Mouse (Mus musculus): Measurements from ENCODE around the gene Lrrc15.

Gene Lrrc15

DNA sequence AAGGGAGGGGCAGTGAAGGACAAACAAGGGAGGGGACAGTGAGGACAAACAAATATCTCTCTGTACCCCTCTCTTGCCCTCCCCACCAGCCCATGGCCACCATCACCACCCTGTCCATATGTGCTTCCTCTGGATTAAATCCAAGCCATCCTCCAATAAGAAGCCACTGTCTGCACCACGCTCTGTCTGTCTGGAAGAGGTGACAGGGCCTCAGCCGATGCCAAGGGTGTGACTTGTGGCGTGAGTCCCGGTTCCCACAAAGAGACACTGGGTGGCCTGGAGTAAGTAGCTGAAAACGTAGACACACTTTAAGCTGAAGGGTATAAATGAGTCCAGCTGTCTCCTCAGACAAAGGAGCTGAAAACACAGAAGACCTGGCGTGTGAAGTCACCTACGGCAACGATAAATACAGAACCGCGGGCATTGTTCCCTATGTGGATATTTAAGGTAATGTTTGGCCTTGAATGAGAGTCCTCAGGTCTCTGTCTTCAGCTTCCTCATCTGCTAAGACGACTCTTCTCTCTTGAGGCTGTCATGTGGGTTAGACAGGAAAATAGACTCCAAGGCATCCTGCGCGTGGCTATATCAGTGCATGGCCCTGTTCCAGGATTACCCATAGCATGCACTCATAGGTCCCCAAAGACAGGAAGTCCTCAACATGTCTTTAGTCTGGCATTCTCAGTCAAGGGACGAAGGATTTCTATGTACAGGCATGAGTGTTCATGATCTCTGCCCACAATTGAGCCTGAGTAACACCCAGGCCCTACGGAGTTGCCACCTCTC lies 7.3 kb downstream of the Lrrc15 start:
- no peak for DNase-seq

DNA sequence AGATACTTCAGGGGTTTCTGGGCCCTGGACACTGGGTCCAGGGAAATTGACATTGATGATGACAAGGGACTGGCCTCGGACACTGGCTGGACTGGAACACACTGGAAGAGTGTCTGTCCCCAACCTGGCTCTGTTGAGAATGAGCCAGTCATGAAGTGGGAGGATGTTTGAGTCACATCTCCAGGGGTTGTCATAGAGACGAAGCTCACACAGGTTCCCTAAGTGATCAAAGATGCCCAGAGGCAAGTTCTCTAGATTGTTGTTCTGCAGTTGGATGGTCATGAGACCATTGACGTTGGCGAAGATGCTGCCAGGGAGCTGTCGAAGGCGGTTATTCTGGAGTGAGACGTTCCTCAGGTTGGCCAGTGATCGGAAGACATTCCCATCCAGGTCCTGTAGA lies 10.0 kb downstream of the Lrrc15 start:
- no peak for DNase-seq

DNA sequence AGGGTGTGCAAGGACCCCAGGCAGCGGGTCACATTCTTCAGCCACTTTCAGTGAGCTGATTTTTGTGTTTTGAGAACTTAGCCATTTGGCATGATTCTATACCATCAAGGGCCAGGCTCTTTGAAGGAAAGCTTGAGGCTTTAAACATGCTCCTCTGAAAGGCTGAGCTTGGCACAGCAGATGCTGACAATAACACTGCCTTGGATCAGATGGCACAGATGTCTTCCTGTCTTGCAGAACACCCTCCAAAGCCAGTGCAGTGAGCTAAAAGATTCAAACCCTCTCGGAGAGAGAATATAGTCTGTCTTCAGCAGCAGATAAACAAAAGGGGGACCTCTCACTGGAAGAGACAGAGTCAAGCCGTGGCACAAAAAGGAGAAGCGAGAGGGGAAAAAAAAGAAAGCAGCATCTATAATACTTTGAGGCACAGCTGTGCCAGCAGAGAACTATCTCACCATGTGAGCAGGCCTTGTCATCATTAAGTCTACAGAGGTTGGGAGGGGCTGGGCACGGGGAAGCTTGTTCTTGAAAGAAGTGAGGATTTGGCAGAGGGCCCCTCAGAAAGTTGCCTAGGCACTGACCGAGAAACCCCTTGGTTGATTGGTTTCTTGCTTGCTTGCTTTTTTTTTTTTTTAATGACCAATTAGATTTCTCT lies 11.0 kb downstream of the Lrrc15 start:
- DNase-seq: no peak

DNA sequence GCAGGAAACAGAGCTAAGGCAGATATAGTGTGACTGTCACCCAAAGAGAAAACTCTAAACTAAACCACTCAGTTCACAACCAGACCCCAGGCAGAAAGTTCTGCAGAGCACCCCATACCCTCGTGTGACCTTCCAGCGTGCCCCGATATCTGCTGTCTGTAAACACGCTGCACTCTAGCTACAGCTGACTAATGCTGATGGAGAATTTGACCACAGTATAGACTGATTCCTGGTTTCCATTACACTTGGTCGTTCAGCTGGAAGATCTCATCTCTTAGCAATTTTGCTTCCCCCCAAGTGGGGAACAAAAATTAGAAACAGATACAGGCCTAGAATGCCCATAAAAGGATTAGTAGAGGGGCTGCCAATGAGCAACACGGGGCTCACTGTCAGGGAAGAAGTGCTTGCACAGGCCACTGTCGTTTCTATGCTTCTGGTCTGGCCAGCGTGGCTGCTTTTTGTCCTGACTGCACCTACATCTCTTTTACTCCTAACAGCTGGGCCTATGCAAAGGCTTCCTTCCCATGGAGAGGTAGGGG lies 11.8 kb downstream of the Lrrc15 start:
- DNase-seq: no peak

DNA sequence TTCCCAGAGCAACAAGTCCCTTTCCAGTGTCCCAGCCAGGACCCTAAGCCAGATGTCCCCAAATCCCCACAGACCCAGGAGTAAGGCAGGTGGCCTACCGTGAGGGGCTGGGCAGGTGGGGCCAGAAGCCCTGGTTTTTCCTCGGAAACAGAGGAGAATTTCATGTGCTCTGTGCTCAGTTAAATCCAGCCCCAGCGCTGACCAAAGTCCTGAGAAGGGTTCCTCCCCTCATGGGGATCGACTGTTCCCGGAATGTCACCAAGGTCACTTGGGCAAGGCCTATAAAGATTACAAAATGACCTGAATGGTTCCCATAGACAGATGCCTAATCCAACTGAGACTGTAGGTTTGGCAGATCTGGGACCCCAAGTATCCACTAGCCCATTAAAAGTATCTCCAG lies 15.7 kb downstream of the Lrrc15 start, which contains the start of gene Cpn2:
Gene Cpn2 (minus strand): TSS at position 141 of the 400 bp plus-strand sequence.
- DNase-seq: no peak

DNA sequence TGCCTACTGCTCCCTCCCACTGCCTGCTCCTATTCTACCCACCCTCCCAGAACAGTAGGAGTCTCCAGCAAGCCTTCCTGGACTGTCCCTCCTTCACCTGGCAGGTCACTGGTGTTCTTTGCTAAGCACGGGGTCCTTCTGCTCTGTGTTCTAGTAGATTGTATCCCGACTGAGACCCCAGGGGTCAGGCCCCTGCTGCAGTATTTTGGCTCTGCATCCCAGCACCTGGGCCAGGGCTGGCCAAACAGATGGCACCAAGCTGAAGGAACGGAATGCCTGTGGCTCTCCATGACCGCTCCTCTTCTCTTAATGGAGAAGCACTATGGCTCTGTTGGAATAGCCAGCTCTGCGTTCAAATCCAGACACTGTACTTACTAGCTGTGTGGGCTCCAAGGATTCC lies 16.5 kb downstream of the Lrrc15 start:
- DNase-seq: no peak

DNA sequence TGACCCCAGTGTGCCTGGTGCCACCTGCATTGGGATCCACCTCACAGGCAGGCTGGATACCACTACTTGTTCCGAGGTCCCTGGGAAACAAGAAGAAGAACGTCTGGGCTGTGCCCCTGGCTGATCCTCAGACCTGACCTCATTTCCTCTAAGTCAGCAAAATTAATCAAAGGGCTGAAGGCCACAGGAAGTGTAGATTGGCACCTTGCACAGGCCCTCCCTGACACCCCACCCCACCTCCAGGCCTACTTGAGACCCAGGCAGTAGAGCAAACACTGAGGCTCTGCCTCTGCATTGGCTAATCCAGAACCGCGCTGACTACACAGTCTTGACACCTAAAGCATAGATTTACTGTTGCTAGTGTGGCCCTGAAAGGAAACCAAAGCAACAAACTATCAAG lies 17.4 kb downstream of the Lrrc15 start:
- DNase-seq: no peak

DNA sequence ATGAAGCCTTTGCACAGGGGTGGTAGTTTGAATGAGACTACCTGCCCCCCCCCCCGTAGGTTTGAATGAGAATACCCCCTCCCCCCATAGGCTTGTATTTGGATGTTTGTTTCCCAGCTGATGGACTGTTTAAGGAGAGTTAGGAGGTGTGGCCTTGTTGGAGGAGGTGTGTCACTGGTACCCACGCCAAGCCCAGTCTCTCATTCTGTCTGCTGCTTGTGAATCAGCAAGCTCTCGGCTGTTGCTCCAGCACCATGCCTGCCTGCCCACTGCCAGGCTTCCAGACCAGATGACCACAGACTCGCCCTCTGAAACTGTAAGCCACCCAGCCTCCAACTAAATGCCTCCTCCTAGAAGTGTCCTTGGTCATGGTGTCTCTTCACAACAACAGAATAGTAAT lies 19.9 kb downstream of the Lrrc15 start:
- no peak for DNase-seq

DNA sequence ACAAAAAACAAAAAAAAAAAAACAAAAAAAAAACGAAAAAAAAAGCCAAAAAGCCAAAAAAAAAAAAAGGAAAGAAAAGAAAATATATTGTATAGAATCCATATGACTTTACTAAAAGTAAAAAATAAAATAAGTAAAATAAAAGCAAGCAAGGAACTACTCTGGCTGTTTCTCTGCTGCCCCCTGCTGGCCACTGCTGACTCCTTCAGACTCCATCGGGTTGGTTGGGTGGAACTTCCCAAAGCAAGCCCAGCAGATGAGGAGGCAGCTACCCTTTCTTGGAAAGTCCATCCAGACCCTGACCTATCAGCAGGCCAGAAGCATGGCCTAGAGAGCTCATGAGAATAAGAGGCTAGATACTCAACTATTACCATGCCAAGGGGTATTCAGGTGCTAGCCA lies 20.4 kb downstream of the Lrrc15 start:
- DNase-seq: peak; percentile 82

DNA sequence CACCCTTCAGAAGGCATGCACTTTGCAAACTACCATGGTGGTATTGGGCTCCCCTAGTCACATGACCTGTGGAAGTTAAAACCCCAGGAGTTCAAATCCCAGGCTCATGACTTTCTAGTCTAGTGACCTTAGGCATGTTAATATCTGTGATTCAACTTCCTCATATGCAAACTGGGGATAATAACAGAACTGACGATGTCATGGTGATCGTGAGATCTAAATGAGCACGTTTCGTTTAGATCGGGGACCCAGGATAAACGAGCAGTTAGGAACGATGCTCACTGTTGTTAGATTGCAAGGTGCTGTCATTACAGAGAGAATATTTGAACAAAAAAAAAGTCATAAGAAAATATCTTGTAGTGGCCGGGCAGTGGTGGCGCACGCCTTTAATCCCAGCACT lies 20.9 kb downstream of the Lrrc15 start:
- no peak for DNase-seq

DNA sequence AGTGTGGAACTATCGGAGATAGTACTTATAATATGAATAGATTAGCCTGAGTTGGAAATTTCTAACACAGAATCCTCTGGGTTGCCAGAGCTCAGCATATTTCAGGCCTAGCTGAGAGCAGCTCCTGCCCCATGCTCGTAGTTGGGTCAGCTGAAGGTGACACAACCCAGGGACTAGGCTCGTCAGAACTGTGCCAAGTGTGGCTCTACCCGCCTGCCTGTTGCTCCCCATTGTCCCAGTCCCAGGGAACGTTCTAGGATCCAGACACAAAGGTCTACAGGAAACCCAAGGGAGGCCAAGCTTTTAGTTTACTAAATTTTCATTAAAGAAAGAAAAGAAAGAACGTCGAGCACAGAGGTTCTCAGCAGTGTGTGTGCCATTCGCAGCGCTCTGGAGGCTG lies 21.7 kb downstream of the Lrrc15 start:
- no peak for DNase-seq

DNA sequence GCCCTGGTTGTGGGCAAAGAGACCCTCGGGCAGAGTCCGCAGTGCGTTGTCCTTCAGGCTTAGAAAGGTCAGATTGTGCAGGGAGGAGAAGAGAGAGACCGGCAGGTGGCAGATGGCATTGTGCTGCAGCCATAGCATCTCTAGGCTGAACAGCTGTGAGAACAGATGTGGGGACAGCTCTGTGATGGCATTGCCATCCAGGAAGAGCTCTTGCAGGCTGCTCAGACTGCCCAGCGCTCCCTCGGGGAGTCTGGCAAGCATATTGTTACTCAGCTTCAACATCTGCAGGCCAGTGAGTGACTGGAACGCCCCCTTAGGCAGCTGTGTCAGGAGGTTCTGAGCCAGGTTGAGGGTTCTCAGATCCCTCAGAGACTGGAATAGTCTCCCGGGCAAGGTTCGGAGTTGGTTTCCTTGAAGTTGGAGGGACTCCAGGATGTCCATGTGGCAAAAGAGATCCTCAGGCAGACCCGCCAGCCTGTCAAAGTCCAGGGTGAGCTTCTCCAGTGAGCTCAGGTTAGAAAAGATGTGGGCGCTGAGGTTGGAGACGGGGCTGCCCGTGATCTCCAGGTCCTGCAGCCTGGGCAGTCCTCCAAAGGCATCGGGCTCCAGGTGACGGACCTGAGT lies 22.9 kb downstream of the Lrrc15 start:
- no peak for DNase-seq

DNA sequence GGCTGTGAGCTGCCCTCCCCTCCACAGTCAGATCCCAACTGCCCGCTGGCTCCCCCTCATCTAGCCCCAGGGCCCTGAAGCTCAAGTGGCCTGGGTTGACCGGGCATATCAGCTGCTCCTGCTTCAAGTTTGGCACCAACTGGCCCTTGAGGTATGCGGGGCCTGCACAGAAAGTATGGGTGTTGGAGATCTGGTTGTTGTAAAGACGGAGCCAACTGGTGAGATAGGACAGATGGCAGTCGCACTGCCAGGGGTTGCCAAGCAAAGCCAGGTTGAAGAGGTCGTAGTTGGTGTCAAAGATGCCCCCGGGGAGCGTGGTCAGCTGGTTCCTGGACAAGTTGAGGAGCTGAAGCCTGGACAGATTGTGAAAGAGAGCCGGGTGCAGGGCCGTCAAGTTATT lies 23.6 kb downstream of the Lrrc15 start:
- no peak for DNase-seq

DNA sequence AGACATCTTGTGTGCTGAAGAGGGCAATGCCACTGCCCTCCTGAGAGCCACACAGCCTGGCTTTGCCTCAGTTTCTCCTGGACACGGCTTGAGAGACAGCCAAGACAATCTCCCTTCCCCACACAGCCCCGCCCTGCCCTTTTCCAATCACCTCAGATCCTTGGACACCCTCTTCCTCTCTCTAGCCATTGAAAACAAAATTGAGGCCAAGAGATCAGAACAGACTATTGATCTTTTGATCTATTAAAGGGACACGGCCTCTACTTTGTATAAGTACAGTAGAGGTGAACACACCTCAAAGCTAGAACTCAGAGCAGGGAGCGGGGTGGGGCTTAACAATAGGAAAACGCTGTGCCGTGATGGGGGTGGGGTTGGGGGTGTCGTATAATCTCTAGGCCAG lies 24.6 kb downstream of the Lrrc15 start:
- no peak for DNase-seq

DNA sequence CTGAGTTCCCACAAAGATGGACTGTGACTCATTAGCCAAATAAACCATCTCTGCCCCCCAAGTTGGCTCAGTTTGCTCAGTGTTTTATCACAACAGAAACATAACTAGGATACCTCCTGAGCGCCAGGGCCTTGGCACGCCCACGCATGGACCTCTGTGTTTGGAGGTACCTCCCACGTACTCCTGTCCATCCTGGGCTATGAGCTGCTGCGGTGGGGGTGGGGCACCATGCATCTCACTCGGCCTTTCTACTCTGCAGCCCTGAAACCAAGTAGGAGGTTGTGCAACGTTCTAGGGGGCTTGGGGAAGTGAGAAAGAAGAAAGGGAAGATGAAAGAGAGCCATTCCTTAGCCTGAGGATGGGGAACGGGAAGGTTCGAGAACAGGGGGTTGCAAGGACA lies 25.3 kb downstream of the Lrrc15 start:
- no peak for DNase-seq

DNA sequence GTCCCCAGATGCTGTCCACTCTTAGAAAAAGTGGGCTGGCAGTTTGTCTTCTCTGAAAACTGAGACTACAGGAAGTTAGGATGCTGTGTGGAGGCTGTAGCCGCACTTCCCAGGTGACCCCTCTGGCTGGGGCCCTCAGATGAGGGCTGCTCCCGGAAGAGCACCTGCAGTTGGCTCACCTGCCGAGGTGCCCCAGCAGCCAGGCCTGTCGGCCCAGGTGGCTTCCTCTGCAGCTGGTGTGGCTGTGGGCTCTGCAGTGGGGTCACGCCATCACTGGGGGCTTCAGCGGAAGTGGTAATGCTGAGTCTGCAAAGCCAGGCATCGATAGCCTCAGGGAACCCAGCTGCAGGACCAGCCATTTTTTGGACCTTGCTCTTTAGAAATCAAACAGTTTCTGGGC lies 28.0 kb downstream of the Lrrc15 start:
- no peak for DNase-seq

DNA sequence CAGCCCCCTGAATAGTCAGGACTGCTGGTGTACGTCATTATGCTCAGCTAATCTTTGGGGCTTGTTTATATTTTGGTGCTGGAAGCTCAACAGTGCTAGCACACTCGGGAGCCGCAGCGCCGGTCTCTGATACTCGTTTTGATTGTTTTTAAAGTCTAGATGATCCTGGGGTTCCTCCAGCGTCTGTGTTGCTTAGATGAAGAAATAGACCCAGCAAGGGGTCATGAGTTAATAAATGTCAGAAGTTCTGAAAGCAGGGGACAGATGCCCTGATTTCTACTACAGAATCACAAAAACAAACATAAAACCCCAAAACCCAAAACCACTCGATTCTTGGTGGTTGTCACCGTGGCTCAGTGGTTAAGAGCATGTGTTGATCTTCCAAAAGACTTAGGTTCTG lies 29.2 kb downstream of the Lrrc15 start:
- DNase-seq: no peak

DNA sequence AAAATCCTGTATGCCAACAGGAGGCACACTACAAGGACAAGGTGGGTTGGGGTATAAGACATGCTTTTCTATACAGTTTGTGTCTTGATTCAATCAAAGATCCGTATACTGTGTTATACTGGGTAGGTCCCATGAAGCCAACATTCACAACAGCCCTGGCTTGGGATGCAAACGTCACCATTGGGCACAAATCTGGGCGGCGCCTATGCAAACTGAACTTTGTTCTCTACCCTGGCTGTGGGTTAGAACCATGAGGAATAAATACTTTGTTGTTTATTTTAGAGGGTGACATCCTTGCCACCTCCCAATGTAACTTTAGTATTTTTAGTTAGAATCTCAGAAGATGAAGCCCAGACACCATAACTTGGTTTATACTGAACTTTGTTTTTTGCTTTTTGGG lies 29.7 kb downstream of the Lrrc15 start:
- no peak for DNase-seq

DNA sequence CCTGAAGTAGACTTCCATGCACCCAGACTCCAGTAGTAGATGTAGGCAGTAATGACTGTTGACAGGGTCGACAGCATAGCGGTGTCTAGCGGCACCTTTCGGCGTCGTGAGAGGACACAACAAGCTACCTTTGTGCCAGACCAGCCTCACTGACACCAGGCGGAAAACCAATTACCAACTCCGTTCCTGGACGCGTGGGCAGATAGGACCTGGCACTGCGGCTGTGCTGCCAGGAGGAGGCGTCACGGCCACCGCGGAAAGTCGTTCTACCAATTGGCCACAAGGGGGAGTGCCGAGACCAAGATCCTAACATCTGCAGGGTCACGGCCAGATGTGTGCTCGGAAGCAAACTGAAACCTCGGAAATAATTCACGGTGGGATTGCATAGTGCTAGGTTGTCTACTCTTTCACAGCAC lies 31.0 kb downstream of the Lrrc15 start:
- peak; percentile 86 for DNase-seq

DNA sequence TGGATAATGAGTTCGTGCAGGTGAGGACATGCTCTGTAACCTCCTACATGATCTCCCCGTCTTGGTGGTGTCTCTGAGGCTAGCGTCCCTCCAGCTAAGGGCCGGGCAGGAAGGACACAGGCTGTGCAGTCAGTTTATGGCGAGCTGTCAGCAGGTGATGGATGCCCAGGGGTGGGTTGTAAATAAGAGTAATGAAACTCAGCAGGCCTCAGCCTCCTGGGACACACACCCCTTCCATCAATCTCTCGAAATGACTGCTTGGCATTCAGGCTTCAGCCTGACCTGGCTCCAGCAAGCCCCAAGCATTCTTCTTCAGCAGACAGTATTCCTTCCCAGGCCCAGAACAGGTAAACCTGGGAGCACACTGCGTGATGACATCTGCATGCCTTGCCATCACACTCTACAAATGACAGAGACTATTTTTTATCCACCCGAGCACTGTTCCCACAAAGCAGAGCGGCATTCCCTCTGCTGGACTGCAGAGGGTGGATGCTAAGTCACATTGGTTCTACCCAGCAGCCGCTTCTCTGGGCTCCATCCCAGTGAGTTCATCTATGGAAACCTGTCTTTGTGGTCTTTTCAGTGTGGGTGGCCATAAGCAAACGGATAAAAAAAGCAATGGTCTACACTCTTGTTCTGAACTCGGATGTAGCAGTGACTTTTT lies 38.9 kb downstream of the Lrrc15 start:
- DNase-seq: no peak

DNA sequence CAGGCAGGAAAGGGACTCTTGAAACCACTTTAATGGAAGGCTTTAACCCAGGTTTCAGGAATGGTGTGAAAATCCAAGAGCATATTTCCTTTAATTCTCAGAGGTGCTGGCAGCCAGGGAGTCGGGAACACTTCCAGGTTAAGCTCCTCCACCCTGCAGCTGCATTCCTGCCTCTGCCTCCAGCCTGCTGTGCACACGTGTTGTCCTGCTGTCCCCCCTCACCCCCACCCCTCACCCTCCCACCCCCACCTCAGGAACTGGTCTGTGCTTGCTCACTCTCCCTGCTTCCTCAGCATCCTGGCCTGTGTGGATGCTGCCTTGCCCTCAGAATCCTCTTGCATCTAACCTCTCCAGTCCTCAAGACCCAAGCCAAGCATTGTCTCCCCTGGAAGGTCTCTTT lies 41.4 kb downstream of the Lrrc15 start:
- DNase-seq: no peak

DNA sequence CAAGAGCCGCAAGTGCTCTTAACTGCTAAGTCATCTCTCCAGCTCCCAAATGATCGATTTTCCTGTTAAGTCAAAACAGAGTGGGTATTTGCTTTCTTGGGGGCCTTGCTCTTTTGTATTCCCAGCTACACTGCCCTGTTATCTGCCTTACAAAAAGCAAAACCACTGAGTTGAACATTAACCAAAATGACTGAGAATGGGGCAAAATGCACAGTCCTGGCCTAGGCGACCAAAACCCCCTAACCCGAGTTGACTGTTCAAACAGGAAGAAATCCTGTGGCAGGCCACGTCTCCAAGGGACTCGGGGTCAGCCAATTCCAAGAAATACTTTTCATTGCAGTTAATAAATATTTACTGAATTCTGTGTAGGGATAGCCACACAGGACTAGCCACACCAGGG lies 44.3 kb downstream of the Lrrc15 start:
- no peak for DNase-seq

DNA sequence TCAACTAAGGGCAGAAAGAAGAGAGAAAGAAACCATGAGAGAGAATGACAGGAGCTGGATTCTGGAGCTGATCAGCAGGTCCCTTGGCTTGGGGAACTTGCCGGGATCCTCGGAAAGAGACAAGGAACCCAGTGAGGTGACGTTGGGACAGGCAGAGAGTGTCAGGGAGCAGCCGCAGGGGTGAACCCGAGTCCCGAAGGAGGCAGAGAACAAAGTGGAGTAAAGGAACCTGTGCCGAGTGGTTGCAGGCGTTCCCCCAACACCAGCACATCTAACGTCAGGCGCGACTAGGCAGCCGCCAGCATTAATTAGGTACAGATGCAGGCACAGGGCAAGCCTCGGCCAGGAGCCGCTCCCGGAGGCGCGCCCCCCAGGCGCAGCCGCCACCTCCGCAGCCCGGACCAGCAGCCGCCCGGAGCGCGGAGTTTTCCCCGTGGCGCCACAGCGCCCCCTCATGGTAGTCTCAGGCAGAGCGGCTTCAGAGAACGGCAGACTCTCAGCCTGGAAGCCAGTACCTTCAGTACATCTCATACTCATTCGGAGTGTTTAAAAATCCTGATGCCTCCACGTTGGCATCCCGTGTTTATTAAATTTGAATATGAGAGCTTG lies 46.9 kb downstream of the Lrrc15 start:
- DNase-seq: peak; percentile 84

Measured in lung, postnatal 36 days (tissue).